Mouse (Mus musculus): Measurements from ENCODE around the gene Mtnr1b. TPM values are rescaled to one million over a fixed set of nuclear protein-coding genes. Genes with fewer than 3 reads are reported as not detected.

Mtnr1b gene
- polyA plus RNA-seq, 1 experiment from 2014 or later, result not detected

GRCm38 (mm10) chr9:15781936-15782335 is 92.4 kb downstream of the Mtnr1b start:
- 77% methylated on average over 4 of the region's 4 CpGs for WGBS
- Histone ChIP-seq H3K4me2 (ENCODE audit: low read length) (no peak overlapping the region), H3K27me3 (ENCODE audit: control insufficient read depth, insufficient read depth, low read depth, low read length) (no peaks in the 10 kb centered on the region), H3K4me3 (ENCODE audit: low read depth, low read length) (no peak overlapping the region), H3K9me3 (replicated peaks; ENCODE audit: control insufficient read depth, low read length, poor library complexity, severe bottlenecking) (no peaks in the 10 kb centered on the region), H3K4me1 (ENCODE audit: control insufficient read depth, insufficient read depth, low read length) (no peaks in the 10 kb centered on the region), H3K36me3 (ENCODE audit: control insufficient read depth, insufficient read depth, low read length) (no peaks in the 10 kb centered on the region), H3K27ac (ENCODE audit: low read length) (no peak overlapping the region), H3K9ac (ENCODE audit: low read depth, low read length) (no peak overlapping the region)
- ATAC-seq, result no peak

- WGBS, result 48% methylated on average over 1 of the region's 1 CpGs
- no peak for ATAC-seq
- no peak overlapping the region for H3K4me2 ChIP-seq (ENCODE audit: low read length)
- H3K36me3 ChIP-seq (ENCODE audit: control insufficient read depth, insufficient read depth, low read length), result no peaks in the 10 kb centered on the region
- H3K9ac ChIP-seq (ENCODE audit: low read depth, low read length), result no peak overlapping the region
- no peaks in the 10 kb centered on the region for H3K27me3 ChIP-seq (ENCODE audit: control insufficient read depth, insufficient read depth, low read depth, low read length)
- no peak overlapping the region for H3K4me3 ChIP-seq (ENCODE audit: low read depth, low read length)
- no peaks in the 10 kb centered on the region for H3K4me1 ChIP-seq (ENCODE audit: control insufficient read depth, insufficient read depth, low read length)
- no peak overlapping the region for H3K27ac ChIP-seq (ENCODE audit: low read length)
- H3K9me3 ChIP-seq (replicated peaks; ENCODE audit: control insufficient read depth, low read length, poor library complexity, severe bottlenecking), result no peaks in the 10 kb centered on the region
Measured at GRCm38 (mm10) chr9:15774911-15775310, 99.4 kb downstream of the Mtnr1b start.

Other genes starting within 250 kb of the Mtnr1b start
- gene Deup1, start 246.6 kb downstream of the Mtnr1b start, polyA plus RNA-seq (2015; fragmentation: Nextera tagmentation; extraction: Ambion mirVana), result 1.9 and 3.1 TPM in 2 replicates
- gene Slc36a4, start 164.8 kb downstream of the Mtnr1b start, polyA plus RNA-seq (2015; fragmentation: Nextera tagmentation; extraction: Ambion mirVana), result 35.5 and 38.7 TPM in 2 replicates